Comparison of ENCODE assay signal across 8 mouse cellular contexts in the genomic region with DNA sequence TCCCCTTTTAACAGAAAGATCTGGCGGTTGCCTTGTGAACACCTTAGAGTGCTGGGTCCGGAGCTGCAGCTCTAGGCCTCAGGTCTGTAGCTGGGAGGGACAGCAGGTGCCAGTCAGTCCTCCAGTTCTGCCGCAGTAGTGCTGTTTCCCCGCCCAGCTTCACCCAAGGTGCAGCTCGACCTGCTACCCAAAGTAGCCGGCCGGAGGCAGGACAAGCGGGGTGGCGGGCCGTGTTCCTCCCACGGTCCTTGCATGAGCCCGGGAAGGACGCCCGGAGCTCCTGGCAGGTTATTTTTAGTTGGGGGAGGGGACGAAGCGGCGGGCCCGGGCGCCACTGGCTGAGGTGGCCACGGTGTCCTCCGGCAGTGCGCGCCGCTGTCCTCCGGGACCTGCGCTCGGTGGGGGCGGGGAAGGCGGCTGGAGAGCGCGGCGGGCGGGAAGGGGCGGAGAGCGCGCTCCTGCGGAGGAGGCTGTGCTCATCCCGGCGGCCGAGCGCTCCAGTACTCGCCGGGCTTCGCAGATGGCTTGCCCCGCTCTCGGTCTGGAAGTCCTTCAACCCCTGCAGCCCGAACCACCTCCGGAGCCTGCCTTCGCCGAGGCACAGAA. TPM values are rescaled to one million over a fixed set of nuclear protein-coding genes. Genes with fewer than 3 reads are reported as not detected.
DNase-seq lines count a peak whose midpoint lies in the region; ATAC-seq lines count a peak whose summit lies in the region.

TSS of gene Limch1 (plus strand) at position 438 of the 606 bp plus-strand sequence.

- H3K9me3 ChIP-seq in forebrain, embryonic 16.5 days (ENCODE audit: control insufficient read depth, low read length): no peaks in the 10 kb centered on the region
- H3K9me3 ChIP-seq in liver, embryonic 16.5 days (replicated peaks; ENCODE audit: control insufficient read depth, low read length): no peaks in the 10 kb centered on the region

- peak; percentile 78 for ATAC-seq in forebrain, embryonic 16.5 days
- ATAC-seq in liver, embryonic 16.5 days (ENCODE audit: low read depth): peak; percentile 43
- no peak for ATAC-seq in megakaryocyte-erythroid progenitor cell, adult 5-6 weeks (replicated peaks; ENCODE audit: low FRiP score, low TSS enrichment, poor library complexity, severe bottlenecking)

- no peaks in the 10 kb centered on the region for H3K36me3 ChIP-seq in forebrain, embryonic 16.5 days (ENCODE audit: control insufficient read depth, insufficient read depth)
- H3K36me3 ChIP-seq in liver, embryonic 16.5 days (ENCODE audit: control insufficient read depth, insufficient read depth): no peaks in the 10 kb centered on the region

- WGBS in forebrain, embryonic 16.5 days: under 1% methylated on average over 46 of the region's 50 CpGs
- 3% methylated on average over 43 of the region's 50 CpGs for WGBS in liver, embryonic 16.5 days (ENCODE audit: insufficient replicate concordance)

- H3K9ac ChIP-seq in forebrain, embryonic 16.5 days (replicated peaks; ENCODE audit: low read depth, low read length): peak within 1 kb of the TSS; percentile 95
- H3K9ac ChIP-seq in liver, embryonic 16.5 days (ENCODE audit: low read depth, low read length): no peak within 1 kb of the TSS

- peak within 1 kb of the TSS; percentile 85 for H3K4me3 ChIP-seq in forebrain, embryonic 16.5 days (replicated peaks; ENCODE audit: low read length)
- peak within 1 kb of the TSS; percentile 53 for H3K4me3 ChIP-seq in liver, embryonic 16.5 days (ENCODE audit: low read depth, low read length)

- H3K27me3 ChIP-seq in forebrain, embryonic 16.5 days (replicated peaks; ENCODE audit: control insufficient read depth, insufficient read depth, low read length): no peaks in the 10 kb centered on the region
- peaks cover 30% of the 10 kb centered on the region for H3K27me3 ChIP-seq in liver, embryonic 16.5 days (ENCODE audit: control insufficient read depth, insufficient read depth, low read depth, low read length)

- peaks cover 24% of the 10 kb centered on the region for H3K4me1 ChIP-seq in forebrain, embryonic 16.5 days (replicated peaks; ENCODE audit: control insufficient read depth, insufficient read depth, low read length)
- no peaks in the 10 kb centered on the region; the same call in 1 of the 2 replicates for H3K4me1 ChIP-seq in liver, embryonic 16.5 days (ENCODE audit: control insufficient read depth, low read depth, low read length)

- intact Hi-C loops in heart, postnatal 14 days (cut with DNase I): loop anchor here (5.0 kb wide), 4 partner anchors 33 to 152 kb away; no protein-coding TSS in a partner anchor

- H3K27ac ChIP-seq in forebrain, embryonic 16.5 days (ENCODE audit: low read length): peak within 1 kb of the TSS; percentile 82
- H3K27ac ChIP-seq in liver, embryonic 16.5 days (ENCODE audit: low read length): no peak within 1 kb of the TSS

- DNase-seq in Muller cell, postnatal 12 days (ENCODE audit: inconsistent ontology term): peak; percentile 77
- peak; percentile 74 for DNase-seq in cerebellum, adult 11 months
- peak; percentile 90 for DNase-seq in heart, postnatal 14 days
- peak in 1 of 2 experiments; percentile 56 for DNase-seq in layer of hippocampus, adult 18-20 months (ENCODE audit: low spot score in 2 of 2)
- peak; percentile 77 for DNase-seq in ovary, postnatal 36 days (ENCODE audit: low spot score)

- peak within 1 kb of the TSS; percentile 92 for H3K4me2 ChIP-seq in forebrain, embryonic 16.5 days (ENCODE audit: low read length)
- H3K4me2 ChIP-seq in liver, embryonic 16.5 days (ENCODE audit: low read depth, low read length): peak within 1 kb of the TSS; percentile 60

RNA-seq across cellular contexts. Expression of gene Limch1, which starts in this region (rescaled TPM):
- polyA plus RNA-seq in forebrain, embryonic 16.5 days (2015; fragmentation: Nextera tagmentation; extraction: Ambion mirVana): 81.0 and 91.4 TPM in 2 replicates
- 100 to 1,000 TPM; 189 to 196 TPM for total RNA-seq in heart, postnatal 14 days (2021)
- total RNA-seq in layer of hippocampus, adult 18-20 months (2021): 100 to 1,000 TPM; 122 to 133 TPM
- 1.1 and 1.5 TPM in 2 replicates for polyA plus RNA-seq in liver, embryonic 16.5 days (2015; fragmentation: Nextera tagmentation; extraction: Ambion mirVana)
- total RNA-seq in megakaryocyte-erythroid progenitor cell, adult 5-6 weeks (2014; fragmentation: Nextera tagmentation): not detected in 2 replicates
- total RNA-seq in megakaryocyte-erythroid progenitor cell, adult 5-6 weeks (2017): not detected in 2 replicates

Comparison
In these comparisons a context has a peak if more than half of its experiments do, and no peak if none do; other contexts are left out.
1. RNA of gene Limch1 (total RNA-seq): 189 to 196 TPM in heart, postnatal 14 days and 122 to 133 TPM in layer of hippocampus, adult 18-20 months; not detected in megakaryocyte-erythroid progenitor cell, adult 5-6 weeks; every median in the first group is over 100 times any median in the second.
2. RNA of gene Limch1 (polyA plus RNA-seq): 81.0 to 91.4 TPM in forebrain, embryonic 16.5 days; 1.1 to 1.5 TPM in liver, embryonic 16.5 days; every median in the first group is over 10 times any median in the second.